Mouse (Mus musculus): ENCODE data around the gene Lamtor2.

GRCm38 (mm10) chr3:88505081-88505480, 47.8 kb downstream of the Lamtor2 start:
- TF ChIP-seq CTCF (IDR thresholded peaks at IDR 0.05; ENCODE audit: low read depth, low read length) (no peak), POLR2A (IDR thresholded peaks at IDR 0.05; ENCODE audit: borderline replicate concordance, low read depth, low read length) (no peak)

Measured in bone marrow macrophage, adult 2 months (primary cell).